ENCODE assay signal across 9 mouse cellular contexts in genomic region chr17:5007156-5007658, GRCm38 (mm10). TPM values are rescaled to one million over a fixed set of nuclear protein-coding genes. Genes with fewer than 3 reads are reported as not detected.
A peak's percentile ranks its signal among the peaks of the same experiment; 100 is the strongest.
DNase-seq lines count a peak whose midpoint lies in the region; ATAC-seq lines count a peak whose summit lies in the region.
"Had no signal": no experiment of that assay in that cellular context is flagged by ENCODE, and none has a peak within 500 bp of the region (broad histone marks: within the 10 kb centered on the region; RNA-seq: fewer than 3 reads in every experiment).

No protein-coding gene starts in this region.

- H3K4me1 ChIP-seq in heart, embryonic 12.5 days (replicated peaks), result peaks cover 86% of the 10 kb centered on the region
- peaks cover 89% of the 10 kb centered on the region for H3K4me1 ChIP-seq in kidney, embryonic 15.5 days
- H3K4me1 ChIP-seq in midbrain, embryonic 11.5 days (ENCODE audit: control insufficient read depth, insufficient read depth, low read length), result peaks cover 52% of the 10 kb centered on the region

- no peaks in the 10 kb centered on the region for H3K27me3 ChIP-seq in heart, embryonic 12.5 days (replicated peaks)
- H3K27me3 ChIP-seq in kidney, embryonic 15.5 days, result no peaks in the 10 kb centered on the region
- no peaks in the 10 kb centered on the region for H3K27me3 ChIP-seq in midbrain, embryonic 11.5 days (ENCODE audit: control insufficient read depth, insufficient read depth, low read length)

- DNase-seq in B cell, adult 2 months, result peak; percentile 79 to 83
- DNase-seq in R1 (ENCODE audit: low read depth, low spot score), result peak; percentile 93
- peak; percentile 93 for DNase-seq in midbrain, embryonic 11.5 days (ENCODE audit: low spot score, missing footprints)
- peak; percentile 76 for DNase-seq in thymus, postnatal 0 days (ENCODE audit: low spot score)
- DNase-seq in left cerebral cortex, adult 9 months (ENCODE audit: low spot score in 2 of 2), result no peak
- DNase-seq in urinary bladder, postnatal 14 days (ENCODE audit: low spot score), result no peak

- 22% methylated on average over 15 of the region's 15 CpGs for WGBS in heart, embryonic 12.5 days
- 17% methylated on average over 15 of the region's 15 CpGs for WGBS in kidney, embryonic 15.5 days
- WGBS in midbrain, embryonic 11.5 days, result 11% methylated on average over 15 of the region's 15 CpGs

- peak overlapping the region; percentile 69 for H3K4me2 ChIP-seq in heart, embryonic 12.5 days
- H3K4me2 ChIP-seq in kidney, embryonic 15.5 days, result peak overlapping the region; percentile 40
- peak overlapping the region; percentile 24; the same call in 1 of the 2 replicates for H3K4me2 ChIP-seq in midbrain, embryonic 11.5 days

- H3K36me3 ChIP-seq in heart, embryonic 12.5 days, result no peaks in the 10 kb centered on the region
- H3K36me3 ChIP-seq in kidney, embryonic 15.5 days, result no peaks in the 10 kb centered on the region
- H3K36me3 ChIP-seq in midbrain, embryonic 11.5 days (ENCODE audit: control insufficient read depth, insufficient read depth, low read length), result no peaks in the 10 kb centered on the region

- no peaks in the 10 kb centered on the region for H3K9me3 ChIP-seq in heart, embryonic 12.5 days (replicated peaks)
- no peaks in the 10 kb centered on the region for H3K9me3 ChIP-seq in kidney, embryonic 15.5 days (replicated peaks)
- no peaks in the 10 kb centered on the region for H3K9me3 ChIP-seq in midbrain, embryonic 11.5 days (ENCODE audit: control insufficient read depth, low read length)

- H3K4me3 ChIP-seq in heart, embryonic 12.5 days, result peak overlapping the region; percentile 31
- 0 out of 2 replicates have a peak overlapping the region, but pooled peaks have one; percentile 3 for H3K4me3 ChIP-seq in kidney, embryonic 15.5 days (replicated peaks)
- no peak overlapping the region for H3K4me3 ChIP-seq in midbrain, embryonic 11.5 days (ENCODE audit: low read depth, low read length)
- H3K4me3 ChIP-seq: myocyte had no signal

- ATAC-seq in heart, embryonic 12.5 days (ENCODE audit: insufficient number of reproducible peaks, low FRiP score), result peak; percentile 45; the same call in 1 of the 2 replicates
- ATAC-seq in kidney, embryonic 15.5 days (replicated peaks; ENCODE audit: low FRiP score), result peak; percentile 47
- ATAC-seq in midbrain, embryonic 11.5 days (ENCODE audit: low FRiP score), result peak; percentile 75

- H3K9ac ChIP-seq in heart, embryonic 12.5 days, result peak overlapping the region; percentile 28; the same call in 1 of the 2 replicates
- H3K9ac ChIP-seq in kidney, embryonic 15.5 days, result no peak overlapping the region
- H3K9ac ChIP-seq in midbrain, embryonic 11.5 days (ENCODE audit: low read length), result no peak overlapping the region

- H3K27ac ChIP-seq in heart, embryonic 12.5 days (ENCODE audit: poor library complexity, severe bottlenecking), result peak overlapping the region; percentile 41; the same call in 1 of the 2 replicates
- 0 out of 2 replicates have a peak overlapping the region, but pooled peaks have one; percentile 3 for H3K27ac ChIP-seq in kidney, embryonic 15.5 days
- no peak overlapping the region for H3K27ac ChIP-seq in midbrain, embryonic 11.5 days (ENCODE audit: low read depth, low read length)

RNA-seq across cellular contexts. Expression of gene Arid1b, which starts 13.1 kb away (rescaled TPM):
- 8.1 and 8.7 TPM in 2 replicates for polyA plus RNA-seq in heart, embryonic 12.5 days (2016; fragmentation: Nextera tagmentation; extraction: Ambion mirVana)
- polyA plus RNA-seq in kidney, embryonic 15.5 days (2015; fragmentation: Nextera tagmentation; extraction: Ambion mirVana), result 11.2 and 12.9 TPM in 2 replicates
- polyA plus RNA-seq in midbrain, embryonic 11.5 days (2014; fragmentation: Nextera tagmentation; extraction: Ambion mirVana), result 11.6 and 12.2 TPM in 2 replicates
- polyA plus RNA-seq in thymus, postnatal 0 days (2015; fragmentation: Nextera tagmentation; extraction: Ambion mirVana), result 10.9 and 12.6 TPM in 2 replicates

Comparison
In these comparisons a context has a peak if more than half of its experiments do, and no peak if none do; other contexts are left out.
1. DNase-seq: peak in B cell, adult 2 months (2 of 2), R1 (single experiment), midbrain, embryonic 11.5 days (single experiment) and thymus, postnatal 0 days (single experiment); none in left cerebral cortex, adult 9 months (0 of 2) and urinary bladder, postnatal 14 days (single experiment).
2. Peak in every context shown above with its lines, with median percentiles within 50 percentile points of each other: ATAC-seq and H3K4me2 ChIP-seq.